Mouse (Mus musculus) kidney, postnatal 0 days (tissue): ENCODE measurements at regions not wholly inside any gene's neighbourhood (a gene's known extent, or its start where the extent isn't known, plus 50 kb on each side); places are given as distances from the start of the nearest gene placed in this dataset.

ENCODE experiments used
- ATAC-seq: fragments of 200-750 bp; cut with Nextera tagmentation; replicated peaks from 2 replicates; pipeline ENCODE4 v1.8.0; 2017; ENCODE audit warnings: low read depth, moderate number of reproducible peaks, moderate TSS enrichment, moderate library complexity; ENCODE audit not compliant: low FRiP score
- DNase-seq: peaks from one replicate; pipeline ENCODE4 v3.0.0-alpha.2; 2016; ENCODE audit warnings: low spot score
- H3K27ac ChIP-seq: fragments of 300-500 bp; sonication (generic); 2 replicates; pipeline ENCODE4 v1.5.1; 2014; ENCODE audit warnings: mild to moderate bottlenecking
- H3K27me3 ChIP-seq: fragments of 300-500 bp; sonication (generic); 2 replicates; pipeline ENCODE4 v1.6.1; 2014; ENCODE audit warnings: low read length, mixed read lengths; ENCODE audit not compliant: insufficient read depth
- H3K36me3 ChIP-seq: fragments of 300-500 bp; sonication (generic); 2 replicates; pipeline ENCODE4 v1.6.1; 2014; ENCODE audit warnings: low read length, mixed read lengths; ENCODE audit not compliant: insufficient read depth
- H3K4me1 ChIP-seq: fragments of 300-500 bp; sonication (generic); replicated peaks from 2 replicates; pipeline ENCODE4 v1.6.1; 2014; ENCODE audit warnings: antibody characterized with exemption, low read length, mixed read lengths; ENCODE audit not compliant: insufficient read depth
- H3K4me2 ChIP-seq: fragments of 300-500 bp; sonication (generic); 2 replicates; pipeline ENCODE4 v1.6.1; 2014; ENCODE audit warnings: mild to moderate bottlenecking, low read length, moderate library complexity, mixed read lengths
- H3K4me3 ChIP-seq: fragments of 300-500 bp; sonication (generic); replicated peaks from 2 replicates; pipeline ENCODE4 v1.5.1; 2014; ENCODE audit warnings: low read depth, low read length
- H3K9ac ChIP-seq: fragments of 300-500 bp; sonication (generic); 2 replicates; pipeline ENCODE4 v1.6.1; 2014; ENCODE audit warnings: low read depth, low read length
- H3K9me3 ChIP-seq: fragments of 300-500 bp; sonication (generic); replicated peaks from 2 replicates; pipeline ENCODE4 v1.6.1; 2016; ENCODE audit warnings: low read length, inconsistent platforms, mixed read lengths
- CTCF ChIP-seq: IDR thresholded peaks from 2 replicates; pipeline ENCODE4 v1.5.1; 2016; ENCODE audit warnings: antibody characterized with exemption, low read depth, mild to moderate bottlenecking, moderate library complexity
- WGBS: fragments of 180-500 bp; shearing (Covaris S2); extraction: QIAGEN DNeasy Blood & Tissue Kit; methylation state at CpG from one replicate; pipeline ENCODE4 v1.1.7; 2014; 5-methylcytosine and 5-hydroxymethylcytosine counted together

GRCm38 (mm10) chr7:79212231-79212630 is 60.8 kb upstream of the Abhd2 start:
- Histone ChIP-seq H3K9me3 (no peaks in the 10 kb centered on the region), H3K4me3 (no peak overlapping the region), H3K4me1 (peaks cover 5% of the 10 kb centered on the region), H3K27ac (no peak overlapping the region), H3K36me3 (no peaks in the 10 kb centered on the region), H3K27me3 (no peaks in the 10 kb centered on the region), H3K9ac (no peak overlapping the region), H3K4me2 (no peak overlapping the region)
- ATAC-seq (no peak), DNase-seq (no peak)
- no peak for TF ChIP-seq CTCF
- WGBS, result 77% methylated on average over 3 of the region's 3 CpGs

GRCm38 (mm10) chr7:79215001-79215400 is 58.0 kb upstream of the Abhd2 start:
- no peak for TF ChIP-seq CTCF
- DNase-seq, result no peak
- no peaks in the 10 kb centered on the region for H3K9me3 ChIP-seq
- no peaks in the 10 kb centered on the region for H3K36me3 ChIP-seq
- H3K27me3 ChIP-seq, result no peaks in the 10 kb centered on the region
- no peak overlapping the region for H3K4me2 ChIP-seq
- H3K9ac ChIP-seq, result no peak overlapping the region
- WGBS, result 94% methylated on average over 5 of the region's 5 CpGs
- no peak overlapping the region for H3K4me3 ChIP-seq
- no peak for ATAC-seq
- H3K27ac ChIP-seq, result no peak overlapping the region
- peaks cover 5% of the 10 kb centered on the region for H3K4me1 ChIP-seq

- ATAC-seq (no peak), DNase-seq (no peak)
- H3K27me3 ChIP-seq, result no peaks in the 10 kb centered on the region
- H3K27ac ChIP-seq, result no peak overlapping the region
- no peak for TF ChIP-seq CTCF
- no peak overlapping the region for H3K4me2 ChIP-seq
- H3K4me3 ChIP-seq, result no peak overlapping the region
- H3K36me3 ChIP-seq, result no peaks in the 10 kb centered on the region
- H3K9me3 ChIP-seq, result no peaks in the 10 kb centered on the region
- H3K9ac ChIP-seq, result no peak overlapping the region
- 87% methylated on average over 2 of the region's 2 CpGs for WGBS
- no peaks in the 10 kb centered on the region for H3K4me1 ChIP-seq
Observed at GRCm38 (mm10) chr7:79217232-79217631, 55.8 kb upstream of the Abhd2 start.

- DNase-seq, result no peak
- H3K36me3 ChIP-seq, result no peaks in the 10 kb centered on the region
- H3K27me3 ChIP-seq, result no peaks in the 10 kb centered on the region
- WGBS, result 83% methylated on average over 9 of the region's 9 CpGs
- ATAC-seq, result no peak
- no peak overlapping the region for H3K27ac ChIP-seq
- H3K9me3 ChIP-seq, result no peaks in the 10 kb centered on the region
- no peak overlapping the region for H3K9ac ChIP-seq
- H3K4me3 ChIP-seq, result no peak overlapping the region
- no peak overlapping the region for H3K4me2 ChIP-seq
- no peak for TF ChIP-seq CTCF
- H3K4me1 ChIP-seq, result no peaks in the 10 kb centered on the region
Observed at GRCm38 (mm10) chr7:79222626-79223335, 50.2 kb upstream of the Abhd2 start.
